Mouse (Mus musculus) left cerebral cortex, postnatal 14 days (tissue): ENCODE results near the gene Trip11. TPM values are rescaled to one million over a fixed set of nuclear protein-coding genes. Genes with fewer than 3 reads are reported as not detected.
"Not testable (repeated sequence)": the region's sequence is repeated elsewhere in the genome, so short reads cannot be mapped to it uniquely, and the experiment has no call there.

ENCODE experiments used
- DNase-seq, 2 experiments: peaks; one replicate each; pipeline ENCODE4 v3.0.0; 2021 to 2022; ENCODE audit warnings: low spot score in 2 of 2, mixed read lengths in 1 of 2
- intact Hi-C: fragments of 180-260 bp; cut with DNase I; formaldehyde crosslinking; loops from one replicate; pipeline ENCODE4 v1.15.1; 2025
- long read RNA-seq, 2 experiments: library from polyadenylated mRNA; stranded (forward); transcript quantifications; one replicate each; pipeline ENCODE4 v2.0.0; 2021
- total RNA-seq, 2 experiments: library from RNA; stranded (reverse); gene quantifications; 2 replicates each; pipeline ENCODE4 v1.2.3; 2021

Trip11 gene
- total RNA-seq: 10 to 100 TPM; 24.3 to 25.2 TPM
- long read RNA-seq, experiment 1, partial matches to known transcripts: 1 of 2 reads
- long read RNA-seq, experiment 1, other reads (novel, unspliced or antisense): 1 of 2 reads
- long read RNA-seq, experiment 2, partial matches to known transcripts: 0 of 2 reads
- long read RNA-seq, experiment 2, other reads (novel, unspliced or antisense): 2 of 2 reads

- intact Hi-C loops: no loop called here
- DNase-seq: peak; percentile 90 to 91
These were observed at the start of gene Trip11 for GRCm38 (mm10) chr12:101912626-101913490. Trip11 (minus strand) TSS chr12:101913267.

GRCm38 (mm10) chr12:101958960-101959780 is 46.1 kb upstream of the Trip11 start:
- intact Hi-C loops, DNase-seq: not testable (repeated sequence)

GRCm38 (mm10) chr12:101958556-101958955 is 45.5 kb upstream of the Trip11 start:
- intact Hi-C loops: no loop called here
- DNase-seq: no peak

- intact Hi-C loops: no loop called here
- peak; percentile 98 for DNase-seq
These were observed 45.0 kb upstream of the Trip11 start, which contains the start of gene Atxn3 for GRCm38 (mm10) chr12:101957942-101958544. Atxn3 (minus strand) TSS chr12:101958246.

- intact Hi-C loops: no loop called here
- no peak for DNase-seq
These were observed 44.2 kb upstream of the Trip11 start for GRCm38 (mm10) chr12:101957079-101957941.

GRCm38 (mm10) chr12:101955821-101956220 is 42.8 kb upstream of the Trip11 start:
- DNase-seq, intact Hi-C loops: not testable (repeated sequence)

- DNase-seq: no peak
- intact Hi-C loops: no loop called here
These were observed 35.7 kb upstream of the Trip11 start for GRCm38 (mm10) chr12:101948801-101949200.

GRCm38 (mm10) chr12:101947986-101948385 is 34.9 kb upstream of the Trip11 start:
- DNase-seq: peak in 1 of 2 experiments; percentile 21

GRCm38 (mm10) chr12:101937572-101937971 is 24.5 kb upstream of the Trip11 start:
- intact Hi-C loops: no loop called here
- no peak for DNase-seq

More at GRCm38 (mm10) chr12:101947986-101948385, 34.9 kb upstream of the Trip11 start:
- intact Hi-C loops: no loop called here

- no peak for DNase-seq
- intact Hi-C loops: no loop called here
These were observed 22.2 kb upstream of the Trip11 start for GRCm38 (mm10) chr12:101935223-101935622.

- DNase-seq: no peak
- intact Hi-C loops: no loop called here
These were observed 15.4 kb upstream of the Trip11 start for GRCm38 (mm10) chr12:101928423-101928822.

GRCm38 (mm10) chr12:101922313-101922712 is 9.2 kb upstream of the Trip11 start:
- intact Hi-C loops: no loop called here
- DNase-seq: no peak

- DNase-seq: no peak
- intact Hi-C loops: no loop called here
These were observed 6.8 kb upstream of the Trip11 start for GRCm38 (mm10) chr12:101919847-101920246.

GRCm38 (mm10) chr12:101917165-101917564 is 4.1 kb upstream of the Trip11 start:
- DNase-seq: no peak
- intact Hi-C loops: no loop called here

GRCm38 (mm10) chr12:101911346-101911745 is 1.7 kb downstream of the Trip11 start:
- DNase-seq: no peak
- intact Hi-C loops: no loop called here

- intact Hi-C loops: no loop called here
These were observed 2.7 kb downstream of the Trip11 start for GRCm38 (mm10) chr12:101910360-101910759.

GRCm38 (mm10) chr12:101905817-101906216 is 7.2 kb downstream of the Trip11 start:
- DNase-seq: no peak
- intact Hi-C loops: no loop called here

More at GRCm38 (mm10) chr12:101910360-101910759, 2.7 kb downstream of the Trip11 start:
- no peak for DNase-seq

GRCm38 (mm10) chr12:101904906-101905305 is 8.2 kb downstream of the Trip11 start:
- intact Hi-C loops: no loop called here
- DNase-seq: no peak
